Mouse (Mus musculus) kidney, adult 2 months (tissue): ENCODE measurements at regions not wholly inside any gene's neighbourhood (a gene's known extent, or its start where the extent isn't known, plus 50 kb on each side); places are given as distances from the start of the nearest gene placed in this dataset.

ENCODE experiments used
- CTCF ChIP-seq: fragments of 200-500 bp; conservative IDR thresholded peaks from 2 replicates; pipeline ENCODE4 v1.5.1; 2011; ENCODE audit warnings: low read depth, mild to moderate bottlenecking, control low read depth, low read length, moderate library complexity, mixed read lengths; ENCODE audit not compliant: insufficient read depth, insufficient read length
- POLR2A ChIP-seq: fragments of 200-500 bp; IDR thresholded peaks from one replicate; pipeline ENCODE4 v1.6.1; 2011; ENCODE audit warnings: low read depth, low read length, control low read depth

DNA sequence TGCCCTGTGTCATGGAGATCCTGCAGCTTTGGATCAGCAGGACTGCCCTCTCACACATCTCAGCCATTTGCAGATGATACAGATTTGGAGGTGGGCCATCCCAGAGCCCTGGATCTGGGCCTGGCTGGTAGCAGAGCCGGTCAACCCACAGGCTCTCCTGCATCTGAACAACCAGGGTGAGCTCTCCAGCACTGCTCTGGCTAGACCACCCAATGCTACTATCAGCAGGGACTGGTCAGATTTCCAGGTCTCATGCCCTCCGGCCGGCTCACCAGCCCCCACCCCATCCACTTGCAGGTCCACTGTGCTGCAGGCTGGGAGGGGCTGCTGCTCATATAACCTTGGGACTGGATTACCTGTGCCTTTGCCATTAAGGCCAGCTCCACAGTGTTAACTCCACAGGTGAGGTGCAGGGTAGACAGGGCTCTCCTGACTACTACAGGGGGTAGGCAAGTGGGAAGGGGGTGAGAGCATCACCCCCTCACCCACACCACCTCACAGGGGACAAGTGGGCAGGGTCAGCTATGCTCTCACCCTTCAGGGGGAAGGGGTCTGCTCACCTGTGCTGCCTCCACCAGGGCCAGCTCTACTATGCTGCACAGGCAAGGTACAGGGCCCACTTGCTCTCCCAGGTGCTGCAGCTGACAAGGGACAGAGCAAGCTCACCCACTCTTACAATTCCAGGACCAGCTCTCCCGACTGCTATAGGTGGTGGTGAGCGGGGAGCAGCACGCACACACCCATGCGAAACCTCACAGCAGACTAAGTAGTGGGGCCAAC, 81.6 kb downstream of the Gpr65 start:
- TF ChIP-seq CTCF (no peak), POLR2A (no peak)
